Mouse (Mus musculus) liver, adult 2 months (tissue): ENCODE measurements at regions not wholly inside any gene's neighbourhood (a gene's known extent, or its start where the extent isn't known, plus 50 kb on each side); places are given as distances from the start of the nearest gene placed in this dataset.

Source experiments
- CTCF ChIP-seq: fragments of 200-500 bp; IDR thresholded peaks from 2 replicates; pipeline ENCODE4 v1.5.1; 2011; ENCODE audit warnings: low read depth, low read length, control low read depth
- POLR2A ChIP-seq: fragments of 200-500 bp; IDR thresholded peaks from 2 replicates; pipeline ENCODE4 v1.6.1; 2011; ENCODE audit warnings: low read length, control low read depth; ENCODE audit not compliant: insufficient read depth; ENCODE audit errors: extremely low read depth

DNA sequence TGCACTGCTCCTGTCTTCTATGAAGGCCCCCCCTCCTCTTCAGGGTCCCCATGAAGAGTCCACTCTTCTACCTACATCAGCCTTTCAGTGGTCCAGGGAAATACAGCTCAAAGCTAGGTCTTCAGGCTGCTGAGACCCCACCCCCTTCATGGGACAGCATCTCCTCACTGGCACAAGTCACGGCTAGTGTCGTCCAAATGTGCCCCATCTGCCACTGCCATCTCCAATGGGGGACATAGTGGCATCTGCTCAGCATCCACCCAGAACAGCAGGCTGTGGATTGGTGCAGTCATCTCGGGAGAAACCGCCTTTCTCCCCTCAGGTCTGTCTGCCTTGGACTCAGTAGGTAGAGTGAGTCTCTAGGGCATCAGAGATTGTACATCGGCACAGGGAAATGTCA, 72.1 kb downstream of the 3100002H09Rik start:
- TF ChIP-seq POLR2A (no peak), CTCF (no peak)
